Mouse (Mus musculus): ENCODE data around the gene Get4.
A peak's percentile ranks its signal among the peaks of the same experiment; 100 is the strongest.

Gene Get4

DNA sequence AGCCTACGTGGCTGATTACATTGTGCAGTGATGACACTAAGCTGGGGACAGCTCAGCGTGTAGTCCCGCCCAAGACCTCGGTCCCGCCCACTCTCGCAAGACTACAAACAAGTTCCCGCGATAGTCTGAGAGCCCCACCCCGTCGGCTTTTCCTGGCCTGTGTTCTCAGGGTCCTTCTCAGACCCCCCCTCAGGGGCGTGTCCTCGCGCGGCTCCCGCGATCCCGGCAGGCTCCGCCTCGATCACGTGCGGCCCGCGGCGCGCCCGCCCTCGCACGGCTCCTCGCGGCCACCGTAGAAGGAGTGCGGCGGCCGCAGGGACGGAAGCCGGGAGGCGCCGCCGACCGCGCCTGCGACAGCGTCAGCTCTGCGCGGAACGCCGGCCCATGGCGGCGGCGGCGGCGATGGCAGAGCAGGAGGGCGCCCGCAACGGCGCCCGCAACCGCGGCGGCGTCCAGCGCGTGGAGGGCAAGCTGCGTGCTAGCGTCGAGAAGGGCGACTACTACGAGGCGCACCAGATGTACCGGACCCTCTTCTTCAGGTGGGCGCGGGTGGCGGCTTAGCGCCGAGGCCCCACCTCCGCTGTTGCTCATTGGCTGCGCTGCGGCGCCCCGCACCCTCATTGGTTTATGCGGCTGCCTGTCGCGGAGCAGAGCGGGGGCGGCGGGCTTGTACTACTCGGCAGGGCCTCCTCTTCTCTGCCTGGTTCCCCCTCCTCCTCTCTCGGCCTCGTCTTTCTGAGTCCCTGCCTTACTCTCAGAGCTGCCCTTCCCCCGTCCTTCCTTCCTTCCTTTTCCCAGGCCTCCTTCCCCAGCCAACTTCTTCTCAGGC, at the start of gene Get4:
TSS of gene Get4 (plus strand) at position 244 of the 829 bp plus-strand sequence.
- peak; percentile 99 to 100 for DNase-seq

DNA sequence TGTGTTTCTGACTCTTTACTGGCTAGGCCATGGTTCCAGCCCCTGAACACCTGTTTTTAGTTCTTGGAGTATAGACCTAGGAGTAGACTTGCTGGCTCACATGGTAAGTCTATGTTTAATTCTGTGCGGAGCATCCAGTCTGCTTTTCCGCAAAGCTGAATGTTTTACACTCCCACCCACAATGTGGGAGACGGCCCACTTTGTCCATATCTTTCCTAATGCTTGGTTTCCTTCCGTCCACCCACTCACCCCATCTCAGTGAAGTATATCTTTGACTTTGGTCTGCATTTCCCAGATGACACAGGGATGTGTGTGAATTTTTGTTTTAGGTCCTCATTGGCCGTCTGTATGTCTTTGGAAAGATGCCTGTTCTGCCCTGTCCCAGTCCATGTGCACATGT, 48.8 kb upstream of the Get4 start:
- DNase-seq = no peak

DNA sequence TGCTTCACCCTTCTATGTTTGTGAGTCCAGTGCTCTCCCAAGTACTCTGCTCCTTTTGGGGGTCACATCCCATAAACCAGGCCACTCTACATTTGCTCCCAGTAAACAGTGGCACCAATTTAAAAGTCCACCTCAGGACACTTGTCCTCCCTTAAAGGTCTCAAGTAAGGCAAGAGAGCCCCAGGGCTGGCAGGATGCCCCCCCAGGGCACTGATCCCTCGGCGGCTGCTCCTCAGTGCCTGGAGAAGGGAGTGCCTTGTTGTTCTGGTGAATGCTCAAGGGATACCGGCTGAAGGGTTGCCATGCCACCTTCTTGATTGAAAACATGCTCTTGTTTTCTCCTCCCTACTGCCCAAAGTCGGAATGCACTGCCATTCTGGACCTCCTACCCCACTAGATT, 46.0 kb upstream of the Get4 start:
- DNase-seq = no peak

DNA sequence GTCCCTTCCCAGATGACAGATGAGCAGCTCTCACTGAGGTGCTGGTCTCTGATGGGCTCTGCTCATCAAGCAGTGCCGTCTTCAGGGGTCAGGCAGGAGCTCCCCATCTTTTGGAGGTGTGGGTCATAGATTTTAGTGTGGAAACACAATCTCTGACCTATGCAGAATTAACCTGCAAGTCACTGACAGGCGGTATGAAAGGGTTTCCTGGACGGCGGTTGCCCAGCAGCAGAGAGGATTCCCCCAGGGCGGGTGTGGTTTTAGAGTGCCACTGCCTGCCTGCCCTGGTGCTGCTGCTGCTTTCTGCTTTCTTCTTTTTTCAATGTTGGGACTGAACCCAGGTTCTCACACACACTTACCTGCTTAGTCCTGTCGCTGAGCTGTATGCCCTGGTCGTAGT, 45.6 kb upstream of the Get4 start:
- peak; percentile 13 to 25 for DNase-seq

DNA sequence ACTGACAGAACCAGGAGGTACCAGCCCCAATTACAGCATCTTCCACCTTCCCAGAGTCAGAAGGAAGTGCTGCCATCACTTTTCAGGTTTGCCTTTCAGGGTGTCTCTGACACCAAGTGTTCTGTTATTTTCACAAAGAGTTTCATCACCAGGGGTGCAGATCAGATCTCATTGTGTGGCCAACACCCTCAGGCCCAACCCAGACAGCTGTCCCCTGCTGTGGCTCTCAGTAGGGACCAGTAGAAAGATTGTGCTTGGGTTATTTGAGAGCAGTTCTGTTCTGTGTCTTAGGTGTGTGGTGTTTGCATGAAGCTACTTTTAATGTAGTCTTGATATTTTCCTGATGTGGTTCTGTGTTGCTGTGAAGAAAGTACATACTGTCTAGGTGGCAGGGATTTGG, 43.9 kb upstream of the Get4 start:
- DNase-seq = no peak

DNA sequence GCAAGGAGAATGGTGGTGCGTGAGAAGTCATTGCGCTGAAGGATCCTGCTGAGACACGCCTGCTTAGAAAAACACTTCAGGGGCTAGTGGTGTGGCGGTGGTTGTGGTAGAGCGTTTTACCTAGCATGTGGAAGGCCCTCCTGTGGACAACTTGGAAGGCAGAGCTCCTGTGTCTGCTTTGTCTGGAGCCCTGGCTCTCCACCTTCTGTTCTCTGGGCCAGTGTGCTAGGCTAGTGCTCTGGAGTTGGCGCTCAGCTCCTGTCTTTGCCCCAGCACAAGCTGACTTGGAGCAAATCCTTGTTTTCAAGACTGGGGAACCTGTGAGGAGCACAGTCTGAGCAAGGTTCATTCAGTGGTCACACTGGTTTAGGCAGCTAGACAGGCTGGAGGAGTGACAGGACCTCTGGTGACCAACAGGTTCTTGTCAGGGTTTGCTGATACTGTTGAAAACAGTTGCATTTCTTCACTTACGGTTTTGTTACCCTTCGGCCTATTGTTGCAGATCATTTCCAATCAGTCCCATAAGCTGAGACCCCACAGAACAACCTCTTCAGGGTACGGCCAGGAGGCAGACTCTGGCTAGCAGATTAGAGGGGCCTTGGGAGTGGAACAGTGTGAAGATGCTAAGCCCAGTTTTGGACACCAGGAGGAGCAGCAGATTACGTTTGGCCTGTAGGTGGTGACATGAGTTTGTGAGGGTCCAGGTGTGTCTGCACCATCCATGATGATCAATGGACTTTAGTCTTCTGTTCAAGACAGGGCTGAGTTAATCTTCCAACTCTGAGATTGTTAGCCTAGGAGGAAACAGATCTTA, 43.0 kb upstream of the Get4 start:
- no peak for DNase-seq

GRCm38 (mm10) chr5:139209685-139210026, 42.5 kb upstream of the Get4 start:
- DNase-seq = no peak

DNA sequence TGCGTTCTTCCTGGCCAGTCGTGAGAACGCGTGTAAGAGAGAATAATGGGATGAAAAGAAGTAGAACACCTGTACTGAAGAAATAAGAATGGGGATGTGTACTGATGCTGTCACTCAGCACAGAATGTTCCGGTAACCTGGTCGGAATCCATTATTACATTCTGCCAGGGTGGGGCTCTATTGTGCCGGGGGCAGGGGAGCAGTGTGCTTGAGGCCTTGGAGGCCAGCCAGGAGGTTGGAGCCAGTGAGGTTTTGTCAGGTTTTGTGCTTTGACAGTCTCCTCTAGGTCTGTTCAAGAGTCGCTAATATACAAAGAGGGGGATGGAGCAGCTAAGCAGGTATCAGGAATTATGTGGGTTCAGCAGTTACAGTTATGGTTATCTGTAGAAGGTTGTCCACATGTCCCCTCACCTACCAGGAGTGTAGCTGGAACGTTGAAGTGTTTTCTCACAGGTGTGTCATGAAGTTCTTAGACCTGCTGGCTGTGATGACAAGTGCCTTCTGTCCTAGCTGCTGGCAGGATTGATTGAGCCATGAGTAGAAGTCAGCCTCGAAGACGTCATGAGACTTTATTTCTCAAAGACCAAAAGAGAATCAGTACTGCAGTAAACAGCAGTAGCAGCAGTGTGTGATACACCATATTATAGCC, 40.3 kb upstream of the Get4 start:
- no peak for DNase-seq

- DNase-seq = no peak
These were observed 37.8 kb upstream of the Get4 start for GRCm38 (mm10) chr5:139214298-139214697.

DNA sequence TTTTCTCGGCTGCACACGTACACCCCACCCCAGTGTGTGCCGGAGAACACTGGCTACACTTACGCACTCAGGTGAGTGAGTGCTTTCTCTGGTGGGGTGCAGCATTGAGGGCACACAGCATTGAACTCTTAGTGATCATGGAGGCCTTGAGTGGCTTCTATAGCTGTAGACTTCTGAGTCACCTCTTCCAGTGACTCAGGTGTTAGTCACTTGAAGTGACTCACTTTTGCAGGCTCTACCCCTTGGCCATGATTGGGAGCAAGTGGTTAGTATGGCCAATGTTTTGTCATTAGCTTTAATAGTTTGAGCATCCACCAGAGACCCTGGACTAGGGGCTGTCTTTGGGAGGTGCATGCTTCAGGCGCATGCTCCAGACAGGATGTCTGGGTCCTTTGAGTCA, 36.9 kb upstream of the Get4 start:
- no peak for DNase-seq

DNA sequence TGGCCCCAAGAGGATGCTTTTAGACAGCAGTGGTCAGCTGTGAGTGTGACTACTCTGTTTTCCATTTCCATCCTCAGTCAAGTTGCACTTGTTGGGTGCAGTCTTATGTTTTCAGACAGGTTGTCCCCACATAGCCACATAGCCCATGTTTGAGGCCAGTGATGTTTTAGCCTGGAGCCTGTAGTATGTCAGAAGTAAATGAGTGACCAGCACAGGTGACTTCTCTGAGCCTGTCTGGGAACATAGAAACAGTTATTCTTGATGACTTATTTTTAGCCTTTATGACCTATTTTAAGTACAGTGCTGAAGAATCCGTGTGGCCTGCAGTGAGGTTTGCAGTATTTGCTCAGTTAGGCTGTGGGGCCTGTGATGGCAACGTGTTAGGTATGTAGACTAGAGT, 36.0 kb upstream of the Get4 start:
- DNase-seq = no peak

- no peak for DNase-seq
These were observed 35.4 kb upstream of the Get4 start for GRCm38 (mm10) chr5:139216774-139217173.

GRCm38 (mm10) chr5:139220006-139220515, 32.1 kb upstream of the Get4 start:
- no peak for DNase-seq

- DNase-seq = no peak
These were observed 31.5 kb upstream of the Get4 start for GRCm38 (mm10) chr5:139220610-139221009.

- no peak for DNase-seq
These were observed 28.8 kb upstream of the Get4 start for GRCm38 (mm10) chr5:139223331-139223730.

GRCm38 (mm10) chr5:139227236-139227635, 24.9 kb upstream of the Get4 start:
- DNase-seq = no peak

GRCm38 (mm10) chr5:139227645-139228044, 24.5 kb upstream of the Get4 start:
- DNase-seq = no peak

DNA sequence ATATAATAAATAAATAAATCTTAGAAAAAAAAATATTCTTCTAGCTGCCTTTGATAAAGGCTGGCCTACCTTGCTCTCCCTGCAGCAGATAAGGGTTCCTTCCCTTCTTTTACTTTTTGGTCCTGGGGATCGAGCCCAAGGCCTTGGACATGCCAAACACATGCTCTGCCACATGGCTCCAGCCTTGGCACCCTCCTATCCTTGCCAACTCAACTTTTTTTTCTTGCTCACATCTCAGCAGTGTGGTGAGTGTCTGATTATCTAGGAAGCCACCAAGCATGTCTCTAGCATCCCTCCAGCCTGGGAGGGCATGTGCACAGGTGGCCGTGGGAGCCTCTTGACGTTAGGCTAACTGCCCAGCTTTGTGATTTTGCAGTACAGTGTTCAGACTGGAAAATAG, 23.8 kb upstream of the Get4 start:
- no peak for DNase-seq

DNA sequence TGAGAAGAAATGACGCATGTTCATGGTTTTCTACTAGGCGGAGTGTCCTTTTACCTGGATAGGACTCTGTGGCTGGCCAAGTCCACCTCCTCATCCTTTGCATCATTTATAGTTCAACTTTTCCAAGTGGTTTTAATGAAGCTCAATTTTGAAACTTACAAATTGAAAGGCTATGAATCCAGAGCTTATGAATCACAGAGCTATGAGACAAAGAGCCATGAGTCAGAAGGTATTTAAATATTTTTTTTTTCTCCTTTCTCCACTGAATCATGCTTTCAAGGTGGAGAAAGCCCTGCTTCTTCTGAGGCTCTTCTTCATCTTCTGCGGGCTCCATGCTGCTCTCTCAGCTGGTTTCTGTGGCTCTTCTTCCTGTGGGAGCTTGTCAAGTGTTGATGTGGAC, 22.4 kb upstream of the Get4 start:
- DNase-seq = no peak

GRCm38 (mm10) chr5:139232083-139232482, 20.0 kb upstream of the Get4 start:
- DNase-seq = no peak

DNA sequence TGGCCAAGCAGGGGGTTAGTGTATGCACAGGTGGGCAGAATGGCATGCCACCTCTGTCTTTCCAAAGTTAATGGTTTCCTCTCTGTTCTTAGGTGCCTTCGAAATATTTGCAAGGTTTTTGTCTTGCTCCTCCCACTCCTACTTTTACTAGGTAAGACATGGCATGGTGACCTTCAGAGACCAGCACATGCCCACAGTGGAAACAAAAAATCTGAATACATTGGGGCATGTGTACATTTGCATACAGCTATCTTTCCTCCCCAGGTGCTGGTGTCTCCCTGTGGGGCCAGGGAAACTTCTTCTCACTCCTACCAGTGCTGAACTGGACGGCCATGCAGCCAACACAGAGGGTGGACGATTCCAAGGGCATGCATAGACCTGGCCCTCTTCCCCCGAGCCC, 17.7 kb upstream of the Get4 start:
- DNase-seq = no peak

- DNase-seq = no peak
These were observed 14.7 kb upstream of the Get4 start for GRCm38 (mm10) chr5:139237436-139237835.

DNA sequence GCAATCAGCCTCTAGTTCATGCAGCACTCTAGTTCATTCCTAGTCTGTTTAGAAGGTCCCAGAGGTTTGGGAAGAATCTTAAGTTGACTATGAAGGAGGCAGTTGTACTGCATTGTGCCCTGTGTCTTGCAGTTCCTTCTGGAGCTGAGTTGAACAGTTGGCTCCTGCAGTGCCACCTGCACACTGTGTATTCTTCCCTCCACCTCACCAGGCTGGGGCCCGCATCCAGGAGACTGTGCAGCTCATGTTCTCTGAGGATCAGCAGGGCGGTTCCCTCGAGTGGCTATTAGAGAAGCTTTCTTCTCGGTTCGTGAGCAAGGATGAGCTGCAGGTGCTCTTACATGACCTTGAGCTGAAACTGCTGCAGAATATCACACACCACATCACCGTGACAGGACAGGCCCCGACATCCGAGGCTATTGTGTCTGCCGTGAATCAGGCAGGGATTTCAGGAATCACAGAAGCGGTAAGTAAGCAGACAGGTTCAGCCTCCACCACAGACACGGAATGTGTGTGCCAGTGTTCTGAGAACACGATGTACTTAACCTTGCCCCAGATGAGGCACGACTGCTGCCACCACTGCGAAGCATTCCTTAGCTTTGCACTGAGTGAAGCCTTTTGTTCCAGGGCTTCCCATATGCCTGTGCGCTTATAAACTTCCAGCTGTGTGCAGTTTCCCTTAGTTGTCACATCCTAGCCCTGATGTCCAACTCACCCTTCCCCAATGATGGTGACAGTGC, 10.9 kb upstream of the Get4 start:
- DNase-seq = no peak
